Mouse (Mus musculus) cerebellum, postnatal 25 days (tissue): ENCODE results near the gene Ctrl.
A peak's percentile ranks its signal among the peaks of the same experiment; 100 is the strongest.

Source experiments
- DNase-seq, 2 experiments: peaks; one replicate each; pipeline ENCODE4 v3.0.0; 2021; ENCODE audit warnings: mixed read lengths in 2 of 2

Gene Ctrl

DNA sequence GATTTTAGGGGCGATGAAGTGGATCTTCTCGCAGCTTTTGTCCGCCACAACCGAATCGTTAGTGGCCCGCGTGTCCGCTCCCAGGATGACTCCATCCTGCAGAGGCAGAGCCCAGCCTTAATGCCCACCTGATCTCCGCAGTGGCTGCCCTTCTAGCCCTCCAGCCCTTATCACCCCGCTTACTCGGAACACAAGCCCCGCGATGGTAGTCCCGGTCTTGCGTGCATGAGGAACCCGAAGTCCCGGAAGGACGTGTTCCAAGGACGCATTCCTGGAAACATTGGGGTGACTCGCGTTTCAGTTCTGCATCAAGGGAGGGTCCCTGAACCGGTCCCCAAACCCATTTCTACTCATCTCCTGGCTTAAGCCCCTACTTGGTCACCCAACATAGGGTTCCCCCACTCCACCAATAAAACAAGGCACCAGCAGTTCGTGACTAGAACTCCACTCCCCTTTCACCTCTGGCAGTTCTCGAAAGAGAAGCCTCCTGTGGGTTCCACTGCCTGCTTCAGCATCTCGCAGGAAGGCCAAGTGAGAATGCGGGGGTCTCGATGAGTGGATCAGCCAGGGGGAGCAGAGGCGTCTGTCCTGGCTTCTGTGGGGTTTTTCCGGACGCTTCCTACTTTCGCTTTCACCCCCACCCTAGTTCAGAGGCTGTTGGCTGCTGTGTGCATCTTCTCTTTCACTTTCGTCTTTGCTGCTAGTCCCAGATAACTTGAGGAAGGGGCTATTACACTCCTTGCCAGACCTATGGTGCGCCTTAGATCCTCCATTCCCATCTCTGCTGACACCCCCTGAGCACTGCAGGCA, 4.0 kb upstream of the Ctrl start:
- peak in 1 of 2 experiments; percentile 59 for DNase-seq

DNA sequence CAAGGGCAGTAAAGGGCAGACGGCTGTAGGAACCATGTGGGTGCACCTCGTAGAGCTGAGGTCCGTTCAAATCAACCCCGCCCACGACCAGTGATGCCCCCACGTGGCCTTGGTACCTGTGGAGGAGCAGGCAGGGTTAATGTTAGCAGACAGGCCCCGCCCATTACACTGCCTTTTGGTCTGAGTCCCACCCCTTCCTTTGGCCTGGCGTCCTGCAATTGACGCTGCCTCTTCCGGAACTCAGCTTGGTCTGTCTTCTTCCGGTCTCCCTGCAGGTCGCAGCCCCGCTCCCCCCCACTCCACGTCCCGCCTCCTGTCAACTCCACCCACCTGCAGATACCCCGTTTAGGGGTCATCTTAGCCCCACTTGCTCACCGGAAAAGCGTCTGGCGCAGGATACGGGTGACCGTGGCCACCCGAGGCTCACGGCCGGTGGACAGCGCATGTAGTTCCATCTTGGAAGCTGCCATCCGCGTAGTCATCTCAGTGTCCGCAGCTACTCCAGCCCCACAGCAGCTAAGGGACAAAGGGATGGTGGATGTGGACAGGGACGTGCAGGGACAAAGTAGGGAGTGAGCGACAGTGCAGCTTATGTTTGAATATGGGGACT, 3.3 kb upstream of the Ctrl start:
- DNase-seq, result peak; percentile 90 to 93

- DNase-seq, result peak in 1 of 2 experiments; percentile 42
These were observed 2.4 kb upstream of the Ctrl start for GRCm38 (mm10) chr8:105935863-105936603.

DNA sequence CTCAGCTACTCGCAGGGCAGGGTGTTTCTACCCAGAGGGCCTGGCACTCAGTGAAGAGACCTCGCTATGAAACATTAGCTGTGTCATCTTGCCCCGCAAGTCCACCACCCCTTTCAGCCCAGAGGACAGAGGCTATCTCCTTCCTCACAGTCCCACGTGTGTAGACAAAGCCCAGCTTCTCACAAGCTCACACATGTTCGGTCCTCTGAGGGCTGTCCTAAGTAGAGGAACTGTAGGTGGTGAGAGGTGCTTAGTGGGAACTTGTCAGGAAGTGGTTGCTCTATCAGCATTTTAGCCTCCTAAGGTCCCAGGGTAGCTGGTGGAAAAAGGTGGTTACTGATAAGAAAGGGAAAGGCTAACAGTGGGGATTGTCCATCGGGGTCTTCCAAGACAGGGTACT, 1.4 kb upstream of the Ctrl start:
- no peak for DNase-seq

DNA sequence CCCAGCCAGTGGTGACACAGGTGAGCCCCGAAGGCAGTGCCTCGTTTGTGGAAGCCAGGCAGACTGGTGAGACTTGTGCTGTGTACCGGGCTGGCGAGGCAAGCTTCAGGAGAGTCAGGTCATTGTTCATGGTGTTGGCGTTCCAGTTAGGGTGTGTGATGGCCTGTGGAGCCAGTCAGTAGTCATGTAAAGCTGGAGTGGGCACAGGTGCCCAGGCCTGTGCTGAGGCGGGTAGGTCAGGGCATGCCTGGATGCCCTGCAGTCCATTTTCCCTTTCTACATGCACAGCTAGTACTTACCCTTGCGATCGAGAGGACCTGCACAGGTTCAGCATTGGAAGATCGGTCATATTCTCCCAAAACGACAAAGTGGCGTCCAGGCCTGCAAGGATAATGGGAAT, 1.1 kb downstream of the Ctrl start:
- DNase-seq, result no peak

DNA sequence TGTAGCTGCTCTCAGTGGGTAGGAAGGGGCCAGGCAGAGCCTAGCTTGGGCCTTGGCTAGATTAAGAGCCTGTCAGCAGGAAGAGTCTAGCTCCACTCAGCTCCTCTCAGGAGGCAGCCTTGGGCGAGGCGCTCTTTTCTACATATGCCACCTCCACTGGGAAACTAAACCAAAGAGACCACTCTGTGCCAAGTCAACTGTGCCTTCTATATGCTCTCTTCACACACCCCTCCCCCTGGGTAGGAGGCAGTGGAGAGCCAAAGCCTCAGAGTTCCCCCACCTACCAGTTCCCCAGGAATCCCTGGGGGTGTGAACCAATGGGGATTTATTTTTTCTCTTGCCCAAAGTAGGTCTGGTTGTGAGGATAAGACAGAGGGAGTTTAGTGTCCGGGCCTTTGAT, 2.4 kb downstream of the Ctrl start:
- DNase-seq, result no peak

DNA sequence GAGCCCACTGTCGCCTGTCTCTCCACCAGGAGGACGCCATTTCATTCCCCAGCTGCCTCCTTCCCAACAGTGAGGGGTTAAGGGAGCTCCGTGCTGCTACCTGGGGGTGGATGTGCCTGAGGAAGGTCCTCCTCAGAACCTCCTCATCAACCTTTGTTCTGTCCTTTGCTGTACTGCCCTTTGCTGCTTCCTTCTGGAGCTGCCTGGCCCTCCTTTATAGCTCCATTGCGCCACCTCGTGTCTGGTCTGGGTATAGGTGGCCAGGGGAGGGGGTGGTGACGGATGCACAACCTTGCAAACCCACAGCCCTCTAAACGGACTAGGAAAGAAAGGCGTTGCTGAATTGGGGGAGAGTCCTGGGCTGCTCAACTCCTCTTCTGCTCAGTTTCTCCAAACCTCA, 3.1 kb downstream of the Ctrl start:
- peak; percentile 86 to 93 for DNase-seq

DNA sequence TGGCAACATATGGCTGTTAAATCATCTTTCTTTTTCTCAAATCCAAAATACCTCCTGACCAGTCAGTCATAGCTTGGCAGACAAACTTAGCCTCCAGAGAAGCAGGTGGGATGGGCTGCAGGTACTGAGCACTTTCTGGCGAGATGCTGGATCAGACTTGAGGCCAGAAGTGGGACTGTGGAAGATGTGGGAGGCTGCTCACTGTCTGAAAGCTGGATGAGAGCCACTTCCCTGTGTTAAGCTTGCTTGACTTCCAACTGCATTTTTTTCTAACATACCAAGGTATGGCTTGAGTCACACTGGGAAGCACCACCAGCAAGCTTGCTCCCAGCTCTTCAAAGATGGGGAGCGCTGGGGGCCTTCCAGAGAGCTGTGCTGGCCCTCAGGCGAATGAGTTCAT, 8.5 kb downstream of the Ctrl start:
- no peak for DNase-seq

- DNase-seq, result no peak
These were observed 14.3 kb downstream of the Ctrl start for GRCm38 (mm10) chr8:105919390-105919789.

- no peak for DNase-seq
These were observed 32.6 kb downstream of the Ctrl start for GRCm38 (mm10) chr8:105900941-105901616.

DNA sequence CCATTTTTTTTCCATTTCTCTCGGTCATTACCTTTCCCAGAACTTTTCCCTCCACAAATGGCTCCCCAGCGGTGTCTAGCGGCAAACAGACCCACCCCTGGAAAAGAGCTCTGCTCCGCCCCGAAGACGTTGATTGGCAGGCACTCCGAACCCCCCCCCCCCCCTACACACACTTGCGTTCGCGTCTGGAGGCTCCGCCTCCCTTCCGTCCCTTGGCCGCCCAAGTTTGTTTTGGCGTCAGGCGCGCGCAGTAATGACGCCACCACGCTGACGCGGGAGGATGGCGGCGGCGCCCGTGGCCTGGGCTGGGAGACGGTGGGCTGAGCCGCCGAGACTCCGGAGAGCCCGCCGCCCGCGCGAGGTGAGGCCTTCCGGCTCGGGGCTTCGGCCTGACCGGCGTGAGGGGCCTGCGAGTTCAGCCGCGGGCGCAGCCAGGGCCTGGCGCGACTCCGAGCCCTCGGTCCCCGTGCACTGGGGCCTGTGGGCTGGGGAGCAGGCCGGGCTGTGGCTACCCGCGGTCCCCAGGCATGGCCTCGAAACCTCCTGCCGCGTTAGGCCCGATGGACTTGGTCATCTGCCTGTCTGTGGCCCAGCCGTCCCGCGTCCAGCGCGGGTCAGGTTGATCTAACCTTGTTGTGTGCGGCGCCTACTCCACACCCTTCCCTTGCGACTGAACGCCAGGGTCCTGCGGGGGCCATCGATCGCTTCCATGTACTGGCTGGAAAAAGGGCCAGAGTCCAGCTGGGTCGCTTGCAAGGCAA, 33.3 kb downstream of the Ctrl start, which contains the start of gene Pskh1:
Pskh1 (plus strand) TSS at position 262 of the 761 bp plus-strand sequence.
- DNase-seq, result peak; percentile 96

GRCm38 (mm10) chr8:105897801-105898480, 35.7 kb downstream of the Ctrl start:
- no peak for DNase-seq

GRCm38 (mm10) chr8:105893339-105893738, 40.3 kb downstream of the Ctrl start, which contains the start of gene Nrn1l:
Gene Nrn1l (plus strand): TSS chr8:105893567.
- DNase-seq, result peak in 1 of 2 experiments; percentile 53

- peak in 1 of 2 experiments; percentile 55 for DNase-seq
These were observed 41.2 kb downstream of the Ctrl start for GRCm38 (mm10) chr8:105892432-105892831.

DNA sequence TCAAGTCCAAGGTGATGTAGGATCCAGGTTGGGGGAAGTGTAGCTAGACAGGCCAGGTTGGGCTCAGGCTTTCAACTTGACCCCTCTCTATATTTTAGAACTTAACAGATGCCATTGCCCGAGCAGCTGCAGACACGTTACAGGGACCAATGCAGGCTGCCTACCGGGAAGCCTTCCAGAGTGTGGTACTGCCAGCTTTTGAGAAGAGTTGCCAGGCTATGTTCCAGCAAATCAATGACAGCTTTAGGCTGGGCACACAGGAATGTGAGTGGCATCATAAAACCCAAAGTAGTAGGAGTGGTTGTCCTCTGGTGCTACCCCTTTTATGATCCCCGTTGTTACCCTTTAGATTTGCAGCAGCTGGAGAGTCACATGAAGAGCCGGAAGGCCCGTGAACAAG, 42.8 kb downstream of the Ctrl start:
- peak in 1 of 2 experiments; percentile 33 for DNase-seq

- DNase-seq, result peak; percentile 43 to 46
These were observed 43.8 kb downstream of the Ctrl start for GRCm38 (mm10) chr8:105889756-105890465.
